Mouse (Mus musculus): ENCODE results near the gene Gm17332.
"Not testable (repeated sequence)": the region's sequence is repeated elsewhere in the genome, so short reads cannot be mapped to it uniquely, and the experiment has no call there.

Gene Gm17332

GRCm38 (mm10) chr11:31182362-31182761 is at the start of gene Gm17332:
Gene Gm17332 (minus strand): TSS chr11:31182462.
- no peak for DNase-seq

GRCm38 (mm10) chr11:31229966-31230365 is 47.7 kb upstream of the Gm17332 start:
- no peak for DNase-seq

GRCm38 (mm10) chr11:31225359-31225758 is 43.1 kb upstream of the Gm17332 start:
- DNase-seq: no peak

- no peak for DNase-seq
Observed at GRCm38 (mm10) chr11:31218009-31218408, 35.7 kb upstream of the Gm17332 start.

GRCm38 (mm10) chr11:31195621-31196363 is 13.5 kb upstream of the Gm17332 start:
- DNase-seq: no peak

- DNase-seq: no peak
Observed at GRCm38 (mm10) chr11:31194761-31195160, 12.5 kb upstream of the Gm17332 start.

GRCm38 (mm10) chr11:31170052-31170646 is 12.1 kb downstream of the Gm17332 start:
- DNase-seq: no peak

GRCm38 (mm10) chr11:31169161-31170051 is 12.9 kb downstream of the Gm17332 start:
- peak; percentile 3 for DNase-seq

GRCm38 (mm10) chr11:31168831-31169160 is 13.5 kb downstream of the Gm17332 start:
- DNase-seq: no peak

GRCm38 (mm10) chr11:31157021-31157420 is 25.2 kb downstream of the Gm17332 start:
- DNase-seq: no peak

GRCm38 (mm10) chr11:31138394-31138793 is 43.9 kb downstream of the Gm17332 start:
- not testable (repeated sequence) for DNase-seq

- DNase-seq: not testable (repeated sequence)
Observed at GRCm38 (mm10) chr11:31134824-31135223, 47.4 kb downstream of the Gm17332 start.

GRCm38 (mm10) chr11:31133726-31134125 is 48.5 kb downstream of the Gm17332 start:
- not testable (repeated sequence) for DNase-seq
